Mouse (Mus musculus): ENCODE data around the gene Tsga10ip. TPM values are rescaled to one million over a fixed set of nuclear protein-coding genes. Genes with fewer than 3 reads are reported as not detected.
A peak's percentile ranks its signal among the peaks of the same experiment; 100 is the strongest.
"Not testable (repeated sequence)": the region's sequence is repeated elsewhere in the genome, so short reads cannot be mapped to it uniquely, and the experiment has no call there.

Tsga10ip gene
- polyA plus RNA-seq, 1 experiment from 2014 or later: 0.98 TPM

- 91% methylated on average over 5 of the region's 5 CpGs for WGBS
- no peak for ATAC-seq (ENCODE audit: low FRiP score)
- Histone ChIP-seq H3K4me1 (peaks cover 31% of the 10 kb centered on the region), H3K9me3 (replicated peaks) (no peaks in the 10 kb centered on the region), H3K9ac (peak overlapping the region; percentile 86; the same call in 1 of the 2 replicates), H3K36me3 (peaks cover 42% of the 10 kb centered on the region), H3K27ac (no peak overlapping the region), H3K27me3 (no peaks in the 10 kb centered on the region), H3K4me2 (replicated peaks) (no peak overlapping the region), H3K4me3 (no peak overlapping the region)
Measured at GRCm38 (mm10) chr19:5421784-5422183, 19.5 kb upstream of the Tsga10ip start.

DNA sequence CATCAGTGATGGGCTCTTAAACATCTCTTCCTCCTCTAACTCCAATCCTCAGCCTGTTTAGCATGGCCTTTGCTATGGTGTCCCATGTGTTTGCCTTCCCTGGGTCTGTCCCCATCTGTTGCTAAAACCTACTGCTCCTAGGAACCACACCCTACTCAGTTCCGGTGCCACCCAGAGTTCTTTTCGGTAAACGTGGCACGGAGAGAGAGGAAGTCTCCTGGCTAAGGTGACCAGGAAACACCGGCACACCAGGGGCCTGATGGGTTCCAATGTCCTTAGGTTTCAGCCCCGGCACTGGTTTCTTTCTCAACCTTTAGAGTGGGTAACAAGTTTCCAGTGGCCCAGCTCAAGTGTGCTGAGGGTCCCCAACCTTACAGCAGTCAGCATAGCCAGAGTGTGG is 18.3 kb upstream of the Tsga10ip start:
- H3K9ac ChIP-seq: no peak overlapping the region
- H3K27me3 ChIP-seq: no peaks in the 10 kb centered on the region
- peaks cover 33% of the 10 kb centered on the region for H3K36me3 ChIP-seq
- no peaks in the 10 kb centered on the region for H3K9me3 ChIP-seq (replicated peaks)
- no peak overlapping the region for H3K27ac ChIP-seq
- no peak overlapping the region for H3K4me3 ChIP-seq
- H3K4me1 ChIP-seq: peaks cover 19% of the 10 kb centered on the region
- ATAC-seq (ENCODE audit: low FRiP score): no peak
- 94% methylated on average over 6 of the region's 6 CpGs for WGBS
- H3K4me2 ChIP-seq (replicated peaks): no peak overlapping the region

DNA sequence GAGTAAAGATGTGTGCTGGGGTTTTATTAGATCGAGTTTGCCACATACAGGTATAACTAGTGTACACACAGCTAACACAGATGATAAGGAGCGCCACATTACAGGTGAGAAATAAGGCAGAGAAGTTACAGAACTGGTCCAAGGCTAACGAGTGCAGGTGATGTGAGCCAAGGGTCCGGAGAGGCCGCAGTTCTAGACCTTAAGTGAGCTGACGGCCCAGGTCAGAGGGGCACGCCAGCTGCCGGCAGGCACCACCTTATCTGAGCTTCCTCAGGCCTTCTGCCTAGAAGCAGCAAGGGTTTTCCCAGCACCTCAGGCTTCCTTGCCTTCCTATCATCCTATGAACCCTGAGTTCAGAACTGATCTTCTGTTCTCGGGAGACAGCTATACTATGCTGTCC is 17.3 kb upstream of the Tsga10ip start:
- no peak for ATAC-seq (ENCODE audit: low FRiP score)
- no peak overlapping the region for H3K27ac ChIP-seq
- H3K27me3 ChIP-seq: no peaks in the 10 kb centered on the region
- H3K4me2 ChIP-seq (replicated peaks): no peak overlapping the region
- 91% methylated on average over 9 of the region's 9 CpGs for WGBS
- H3K36me3 ChIP-seq: peaks cover 33% of the 10 kb centered on the region
- H3K9ac ChIP-seq: no peak overlapping the region
- H3K4me1 ChIP-seq: peaks cover 19% of the 10 kb centered on the region
- H3K4me3 ChIP-seq: no peak overlapping the region
- no peaks in the 10 kb centered on the region for H3K9me3 ChIP-seq (replicated peaks)

- no peak overlapping the region for H3K4me2 ChIP-seq (replicated peaks)
- H3K9ac ChIP-seq: no peak overlapping the region
- no peaks in the 10 kb centered on the region for H3K9me3 ChIP-seq (replicated peaks)
- no peak overlapping the region for H3K27ac ChIP-seq
- H3K4me3 ChIP-seq: no peak overlapping the region
- peaks cover 17% of the 10 kb centered on the region for H3K4me1 ChIP-seq
- peaks cover 33% of the 10 kb centered on the region for H3K36me3 ChIP-seq
- no peaks in the 10 kb centered on the region for H3K27me3 ChIP-seq
- 96% methylated on average over 8 of the region's 8 CpGs for WGBS
- no peak for ATAC-seq (ENCODE audit: low FRiP score)
Measured at GRCm38 (mm10) chr19:5418750-5419466, 16.6 kb upstream of the Tsga10ip start.

DNA sequence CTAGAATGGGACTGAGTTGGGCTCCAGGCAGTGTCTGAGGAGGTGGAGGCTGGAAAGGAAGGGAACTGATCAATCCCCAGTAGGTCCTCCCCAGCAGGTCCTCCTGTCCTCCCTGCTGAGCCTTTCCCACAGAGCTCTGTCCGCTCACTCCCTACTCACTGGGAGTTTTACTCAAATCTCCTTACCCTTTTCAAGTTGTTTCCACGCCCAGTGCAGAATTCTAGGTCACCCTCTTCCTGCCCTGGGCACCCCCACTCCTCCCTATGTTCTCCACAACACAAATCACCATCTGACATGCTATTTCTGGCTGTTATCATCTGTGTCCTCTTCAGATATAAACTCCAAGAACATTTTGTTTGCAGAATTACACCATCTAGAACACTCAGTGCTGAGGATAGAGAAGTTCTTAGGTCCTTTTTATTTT is 12.2 kb upstream of the Tsga10ip start:
- H3K9ac ChIP-seq: no peak overlapping the region
- no peak overlapping the region for H3K27ac ChIP-seq
- no peak for ATAC-seq (ENCODE audit: low FRiP score)
- no peak overlapping the region for H3K4me3 ChIP-seq
- H3K4me2 ChIP-seq (replicated peaks): no peak overlapping the region
- H3K9me3 ChIP-seq (replicated peaks): no peaks in the 10 kb centered on the region
- no peaks in the 10 kb centered on the region for H3K27me3 ChIP-seq
- H3K36me3 ChIP-seq: peaks cover 3% of the 10 kb centered on the region; the same call in 1 of the 2 replicates
- WGBS: 63% methylated on average over 2 of the region's 2 CpGs
- no peaks in the 10 kb centered on the region for H3K4me1 ChIP-seq

- H3K27ac ChIP-seq: no peak overlapping the region
- no peak for ATAC-seq (ENCODE audit: low FRiP score)
- no peak overlapping the region for H3K4me2 ChIP-seq (replicated peaks)
- H3K9me3 ChIP-seq (replicated peaks): no peaks in the 10 kb centered on the region
- H3K4me3 ChIP-seq: no peak overlapping the region
- no peaks in the 10 kb centered on the region for H3K4me1 ChIP-seq
- H3K36me3 ChIP-seq: peaks cover 3% of the 10 kb centered on the region; the same call in 1 of the 2 replicates
- no peaks in the 10 kb centered on the region for H3K27me3 ChIP-seq
- H3K9ac ChIP-seq: no peak overlapping the region
- 79% methylated on average over 4 of the region's 4 CpGs for WGBS
Measured at GRCm38 (mm10) chr19:5413840-5414239, 11.5 kb upstream of the Tsga10ip start.

DNA sequence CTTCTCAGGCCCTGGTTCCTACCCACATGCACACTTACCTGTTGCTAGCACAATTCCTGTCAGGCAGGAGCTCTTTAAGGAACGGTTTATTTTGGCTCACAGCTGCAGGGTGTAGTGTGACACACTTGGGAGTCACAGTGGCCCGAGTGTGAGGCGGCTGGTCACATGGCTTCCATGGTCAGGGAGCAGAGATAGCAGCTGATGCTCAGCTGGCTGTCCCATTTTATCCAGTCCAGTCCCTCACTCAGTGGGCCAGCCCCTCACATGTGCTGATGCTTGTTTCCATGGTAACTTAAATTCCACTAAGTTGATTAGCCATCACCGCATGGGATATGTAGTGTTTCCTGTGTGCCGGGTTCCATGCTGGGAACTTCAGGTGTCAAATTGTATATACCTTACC is 9.6 kb upstream of the Tsga10ip start:
- H3K4me1 ChIP-seq: peaks cover 8% of the 10 kb centered on the region
- H3K27ac ChIP-seq: no peak overlapping the region
- H3K9ac ChIP-seq: no peak overlapping the region
- 72% methylated on average over 5 of the region's 5 CpGs for WGBS
- H3K9me3 ChIP-seq (replicated peaks): no peaks in the 10 kb centered on the region
- ATAC-seq (ENCODE audit: low FRiP score): no peak
- no peak overlapping the region for H3K4me2 ChIP-seq (replicated peaks)
- H3K36me3 ChIP-seq: no peaks in the 10 kb centered on the region
- no peak overlapping the region for H3K4me3 ChIP-seq
- no peaks in the 10 kb centered on the region for H3K27me3 ChIP-seq

DNA sequence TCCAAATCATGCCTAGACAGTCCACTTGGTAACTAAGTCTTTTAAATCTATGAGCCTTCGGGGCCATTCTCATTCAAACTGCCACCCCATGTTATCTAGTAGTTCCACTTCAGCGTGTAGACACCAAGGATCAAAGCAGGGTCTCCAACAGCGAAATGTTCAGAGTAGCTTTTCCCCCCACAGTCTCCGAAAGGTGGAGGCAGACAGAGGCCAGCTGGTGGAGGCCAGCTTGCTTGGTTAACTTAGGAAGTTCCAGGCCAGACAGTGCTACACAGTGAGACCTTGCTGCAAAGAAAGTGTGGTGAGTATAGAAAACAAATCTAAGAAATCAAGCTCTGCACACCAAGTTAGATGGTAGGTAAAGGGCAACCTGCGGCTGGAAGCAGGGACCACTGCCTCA is 8.3 kb upstream of the Tsga10ip start:
- no peak overlapping the region for H3K4me3 ChIP-seq
- no peaks in the 10 kb centered on the region for H3K9me3 ChIP-seq (replicated peaks)
- H3K4me1 ChIP-seq: peaks cover 12% of the 10 kb centered on the region
- H3K27me3 ChIP-seq: no peaks in the 10 kb centered on the region
- no peak overlapping the region for H3K9ac ChIP-seq
- ATAC-seq (ENCODE audit: low FRiP score): no peak
- no peak overlapping the region for H3K27ac ChIP-seq
- 93% methylated on average over 5 of the region's 5 CpGs for WGBS
- H3K4me2 ChIP-seq (replicated peaks): no peak overlapping the region
- H3K36me3 ChIP-seq: no peaks in the 10 kb centered on the region

DNA sequence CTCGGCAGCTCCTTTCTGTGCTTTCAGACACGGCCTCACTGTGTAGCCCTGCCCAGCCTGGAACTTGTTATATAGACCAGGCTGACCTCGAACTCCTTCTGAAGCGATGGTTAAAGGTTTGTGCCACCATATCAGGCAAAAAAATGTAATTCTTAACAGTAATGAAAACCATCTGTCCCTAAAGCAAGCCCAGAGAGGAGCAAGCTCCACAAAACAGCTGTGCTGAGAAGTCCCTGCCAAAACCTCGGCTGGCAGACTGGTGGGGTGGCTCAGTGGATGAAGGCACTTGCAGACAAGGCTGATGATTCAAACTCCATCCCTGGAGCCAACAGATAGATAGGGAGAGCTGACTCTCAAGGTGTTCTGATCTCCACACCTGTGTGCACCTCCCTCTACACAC is 6.7 kb upstream of the Tsga10ip start:
- WGBS: 73% methylated on average over 5 of the region's 5 CpGs
- Histone ChIP-seq H3K36me3 (no peaks in the 10 kb centered on the region), H3K9ac (no peak overlapping the region), H3K27me3 (no peaks in the 10 kb centered on the region), H3K4me2 (replicated peaks) (no peak overlapping the region), H3K4me1 (peaks cover 13% of the 10 kb centered on the region), H3K9me3 (replicated peaks) (no peaks in the 10 kb centered on the region), H3K4me3 (no peak overlapping the region), H3K27ac (no peak overlapping the region)
- ATAC-seq (ENCODE audit: low FRiP score): no peak

- H3K4me3 ChIP-seq: 0 out of 2 replicates have a peak overlapping the region, but pooled peaks have one; percentile 40
- H3K9ac ChIP-seq: no peak overlapping the region
- 90% methylated on average over 13 of the region's 13 CpGs for WGBS
- H3K27me3 ChIP-seq: no peaks in the 10 kb centered on the region
- H3K27ac ChIP-seq: no peak overlapping the region
- no peak for ATAC-seq (ENCODE audit: low FRiP score)
- H3K4me2 ChIP-seq (replicated peaks): no peak overlapping the region
- peaks cover 13% of the 10 kb centered on the region for H3K4me1 ChIP-seq
- no peaks in the 10 kb centered on the region for H3K36me3 ChIP-seq
- no peaks in the 10 kb centered on the region for H3K9me3 ChIP-seq (replicated peaks)
Measured at GRCm38 (mm10) chr19:5408057-5409001, 6.0 kb upstream of the Tsga10ip start.

- peak; percentile 44; the same call in 1 of the 2 replicates for ATAC-seq (ENCODE audit: low FRiP score)
- peaks cover 13% of the 10 kb centered on the region for H3K4me1 ChIP-seq
- H3K36me3 ChIP-seq: no peaks in the 10 kb centered on the region
- peak overlapping the region; percentile 49 for H3K9ac ChIP-seq
- peak overlapping the region; percentile 53 for H3K4me2 ChIP-seq (replicated peaks)
- WGBS: 13% methylated on average over 7 of the region's 7 CpGs
- peak overlapping the region; percentile 40 for H3K4me3 ChIP-seq
- H3K9me3 ChIP-seq (replicated peaks): no peaks in the 10 kb centered on the region
- H3K27me3 ChIP-seq: no peaks in the 10 kb centered on the region
- peak overlapping the region; percentile 71 for H3K27ac ChIP-seq
Measured at GRCm38 (mm10) chr19:5407133-5407532, 4.8 kb upstream of the Tsga10ip start.

DNA sequence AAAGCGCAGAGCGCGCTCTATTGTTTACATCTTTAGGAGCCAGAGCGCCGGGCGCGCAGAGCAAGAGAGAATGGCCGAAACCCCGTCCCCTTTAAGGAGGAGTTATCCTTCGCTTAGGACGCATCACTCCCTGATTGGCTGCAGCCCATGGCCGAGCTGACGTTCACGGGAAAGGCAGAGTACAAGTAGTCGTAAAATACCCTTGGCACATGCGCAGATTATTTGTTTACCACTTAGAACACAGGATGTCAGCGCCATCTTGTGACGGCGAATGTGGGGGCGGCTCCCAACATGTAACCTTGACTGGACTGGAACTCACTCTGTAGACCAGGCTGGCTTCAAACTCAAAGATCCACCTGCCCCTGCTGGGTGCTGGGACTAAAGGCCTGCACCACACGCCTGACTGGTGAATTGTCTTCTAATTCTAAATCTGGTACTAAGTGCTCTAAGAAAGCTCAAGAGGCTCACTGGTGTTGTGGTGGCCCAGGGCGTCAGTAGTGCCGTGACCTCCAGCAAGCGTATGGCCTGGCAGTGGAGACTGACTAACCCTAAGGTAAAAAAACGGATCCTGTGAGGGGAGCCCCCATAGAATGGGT is 4.3 kb upstream of the Tsga10ip start:
- ATAC-seq (ENCODE audit: low FRiP score): peak; percentile 88
- Histone ChIP-seq H3K4me3 (peak overlapping the region; percentile 40), H3K4me1 (peaks cover 13% of the 10 kb centered on the region), H3K9ac (peak overlapping the region; percentile 49), H3K27ac (peak overlapping the region; percentile 71), H3K4me2 (replicated peaks) (peak overlapping the region; percentile 53)
- not testable (repeated sequence) for H3K36me3 ChIP-seq; H3K9me3 ChIP-seq (replicated peaks); H3K27me3 ChIP-seq
- 17% methylated on average over 25 of the region's 25 CpGs for WGBS

All from hindbrain, embryonic 12.5 days (tissue).